Mouse (Mus musculus): ENCODE measurements around the gene Prmt3. TPM values are rescaled to one million over a fixed set of nuclear protein-coding genes. Genes with fewer than 3 reads are reported as not detected.

Prmt3 gene
- polyA plus RNA-seq, 1 experiment: 3.1 TPM

GRCm38 (mm10) chr7:49859820-49860219 is 81.7 kb downstream of the Prmt3 start:
- Histone ChIP-seq H3K4me3 (ENCODE audit: insufficient read depth, low read depth, low read length) (no peak overlapping the region), H3K4me1 (ENCODE audit: control insufficient read depth, insufficient read depth, insufficient read length, low read length) (no peaks in the 10 kb centered on the region), H3K27ac (replicated peaks; ENCODE audit: low read depth, low read length) (no peak overlapping the region)

GRCm38 (mm10) chr7:49861196-49861595 is 83.0 kb downstream of the Prmt3 start:
- H3K27ac ChIP-seq (replicated peaks; ENCODE audit: low read depth, low read length): no peak overlapping the region

GRCm38 (mm10) chr7:49863753-49864152 is 85.6 kb downstream of the Prmt3 start:
- Histone ChIP-seq H3K4me1 (ENCODE audit: control insufficient read depth, insufficient read depth, insufficient read length, low read length) (no peaks in the 10 kb centered on the region), H3K27ac (replicated peaks; ENCODE audit: low read depth, low read length) (no peak overlapping the region), H3K4me3 (ENCODE audit: insufficient read depth, low read depth, low read length) (no peak overlapping the region)

More at GRCm38 (mm10) chr7:49861196-49861595, 83.0 kb downstream of the Prmt3 start:
- H3K4me1 ChIP-seq (ENCODE audit: control insufficient read depth, insufficient read depth, insufficient read length, low read length): no peaks in the 10 kb centered on the region
- no peak overlapping the region for H3K4me3 ChIP-seq (ENCODE audit: insufficient read depth, low read depth, low read length)

GRCm38 (mm10) chr7:49869656-49870055 is 91.5 kb downstream of the Prmt3 start:
- Histone ChIP-seq H3K4me1 (ENCODE audit: control insufficient read depth, insufficient read depth, insufficient read length, low read length) (no peaks in the 10 kb centered on the region), H3K27ac (replicated peaks; ENCODE audit: low read depth, low read length) (no peak overlapping the region), H3K4me3 (ENCODE audit: insufficient read depth, low read depth, low read length) (no peak overlapping the region)

- H3K4me1 ChIP-seq (ENCODE audit: control insufficient read depth, insufficient read depth, insufficient read length, low read length): no peaks in the 10 kb centered on the region
These were observed 92.1 kb downstream of the Prmt3 start for GRCm38 (mm10) chr7:49870276-49870675.

GRCm38 (mm10) chr7:49877307-49877706 is 99.2 kb downstream of the Prmt3 start:
- no peak overlapping the region for H3K4me3 ChIP-seq (ENCODE audit: insufficient read depth, low read depth, low read length)
- H3K4me1 ChIP-seq (ENCODE audit: control insufficient read depth, insufficient read depth, insufficient read length, low read length): no peaks in the 10 kb centered on the region
- no peak overlapping the region for H3K27ac ChIP-seq (replicated peaks; ENCODE audit: low read depth, low read length)

More at GRCm38 (mm10) chr7:49870276-49870675, 92.1 kb downstream of the Prmt3 start:
- Histone ChIP-seq H3K4me3 (ENCODE audit: insufficient read depth, low read depth, low read length) (no peak overlapping the region), H3K27ac (replicated peaks; ENCODE audit: low read depth, low read length) (no peak overlapping the region)

- H3K4me1 ChIP-seq (ENCODE audit: control insufficient read depth, insufficient read depth, insufficient read length, low read length): no peaks in the 10 kb centered on the region
- H3K4me3 ChIP-seq (ENCODE audit: insufficient read depth, low read depth, low read length): no peak overlapping the region
- H3K27ac ChIP-seq (replicated peaks; ENCODE audit: low read depth, low read length): no peak overlapping the region
These were observed 100.9 kb downstream of the Prmt3 start for GRCm38 (mm10) chr7:49879051-49879450.

GRCm38 (mm10) chr7:49879998-49880707 is 102.0 kb downstream of the Prmt3 start:
- Histone ChIP-seq H3K4me3 (ENCODE audit: insufficient read depth, low read depth, low read length) (no peak overlapping the region), H3K27ac (replicated peaks; ENCODE audit: low read depth, low read length) (no peak overlapping the region), H3K4me1 (ENCODE audit: control insufficient read depth, insufficient read depth, insufficient read length, low read length) (no peaks in the 10 kb centered on the region)

GRCm38 (mm10) chr7:49882288-49882687 is 104.1 kb downstream of the Prmt3 start:
- Histone ChIP-seq H3K4me1 (ENCODE audit: control insufficient read depth, insufficient read depth, insufficient read length, low read length) (no peaks in the 10 kb centered on the region), H3K27ac (replicated peaks; ENCODE audit: low read depth, low read length) (no peak overlapping the region), H3K4me3 (ENCODE audit: insufficient read depth, low read depth, low read length) (no peak overlapping the region)

- Histone ChIP-seq H3K4me1 (ENCODE audit: control insufficient read depth, insufficient read depth, insufficient read length, low read length) (no peaks in the 10 kb centered on the region), H3K4me3 (ENCODE audit: insufficient read depth, low read depth, low read length) (no peak overlapping the region), H3K27ac (replicated peaks; ENCODE audit: low read depth, low read length) (no peak overlapping the region)
These were observed 104.7 kb downstream of the Prmt3 start for GRCm38 (mm10) chr7:49882694-49883389.

- Histone ChIP-seq H3K4me3 (ENCODE audit: insufficient read depth, low read depth, low read length) (no peak overlapping the region), H3K27ac (replicated peaks; ENCODE audit: low read depth, low read length) (no peak overlapping the region), H3K4me1 (ENCODE audit: control insufficient read depth, insufficient read depth, insufficient read length, low read length) (no peaks in the 10 kb centered on the region)
These were observed 109.7 kb downstream of the Prmt3 start for GRCm38 (mm10) chr7:49887776-49888390.

GRCm38 (mm10) chr7:49894786-49895185 is 116.6 kb downstream of the Prmt3 start:
- Histone ChIP-seq H3K4me1 (ENCODE audit: control insufficient read depth, insufficient read depth, insufficient read length, low read length) (no peaks in the 10 kb centered on the region), H3K27ac (replicated peaks; ENCODE audit: low read depth, low read length) (no peak overlapping the region), H3K4me3 (ENCODE audit: insufficient read depth, low read depth, low read length) (no peak overlapping the region)

- no peaks in the 10 kb centered on the region for H3K4me1 ChIP-seq (ENCODE audit: control insufficient read depth, insufficient read depth, insufficient read length, low read length)
These were observed 117.2 kb downstream of the Prmt3 start for GRCm38 (mm10) chr7:49895296-49895695.

GRCm38 (mm10) chr7:49902003-49902552 is 123.9 kb downstream of the Prmt3 start:
- Histone ChIP-seq H3K4me1 (ENCODE audit: control insufficient read depth, insufficient read depth, insufficient read length, low read length) (no peaks in the 10 kb centered on the region), H3K27ac (replicated peaks; ENCODE audit: low read depth, low read length) (no peak overlapping the region), H3K4me3 (ENCODE audit: insufficient read depth, low read depth, low read length) (no peak overlapping the region)

More at GRCm38 (mm10) chr7:49895296-49895695, 117.2 kb downstream of the Prmt3 start:
- Histone ChIP-seq H3K4me3 (ENCODE audit: insufficient read depth, low read depth, low read length) (no peak overlapping the region), H3K27ac (replicated peaks; ENCODE audit: low read depth, low read length) (no peak overlapping the region)

Measured in brown adipose tissue, adult 24 weeks (tissue).